Mouse (Mus musculus) lung, postnatal 10 days (tissue): ENCODE measurements around the gene Dyrk1a.

Experiments used
- DNase-seq: peaks from one replicate; pipeline ENCODE4 v3.0.0; 2021

Gene Dyrk1a

DNA sequence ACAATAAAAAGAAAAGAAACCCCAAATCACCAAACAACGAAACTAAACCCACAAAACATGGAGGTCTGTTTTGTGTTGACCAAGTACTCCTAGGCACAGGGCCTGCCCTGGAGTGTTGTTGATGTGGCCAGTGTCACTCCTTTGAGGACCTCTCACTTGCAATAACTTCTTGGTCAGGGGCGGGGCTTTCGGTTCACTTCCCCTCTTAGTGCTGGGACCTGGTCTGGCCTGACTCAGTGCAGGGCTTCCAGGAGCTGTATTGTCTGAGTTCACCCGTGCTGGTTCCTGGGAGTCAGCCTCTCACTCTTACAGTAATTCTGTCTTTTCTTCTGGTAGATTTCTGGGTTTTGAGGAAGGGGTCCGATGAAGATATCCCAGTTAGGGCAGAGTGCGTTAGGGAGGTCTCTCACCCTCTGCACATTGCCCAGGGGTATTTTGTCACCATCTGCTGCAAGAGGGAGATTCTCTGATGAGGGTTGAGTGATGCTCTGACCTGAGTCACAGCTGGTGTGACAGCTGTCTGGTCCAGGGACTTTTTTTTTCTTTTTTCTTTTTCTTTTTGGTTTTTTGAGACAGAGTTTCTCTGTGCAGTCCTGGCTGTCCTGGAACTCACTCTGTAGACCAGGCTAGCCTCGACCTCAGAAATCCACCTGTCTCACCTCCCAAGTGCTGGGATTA is 150.8 kb downstream of the Dyrk1a start:
- no peak for DNase-seq

GRCm38 (mm10) chr16:94721549-94722006 is 151.8 kb downstream of the Dyrk1a start:
- no peak for DNase-seq

DNA sequence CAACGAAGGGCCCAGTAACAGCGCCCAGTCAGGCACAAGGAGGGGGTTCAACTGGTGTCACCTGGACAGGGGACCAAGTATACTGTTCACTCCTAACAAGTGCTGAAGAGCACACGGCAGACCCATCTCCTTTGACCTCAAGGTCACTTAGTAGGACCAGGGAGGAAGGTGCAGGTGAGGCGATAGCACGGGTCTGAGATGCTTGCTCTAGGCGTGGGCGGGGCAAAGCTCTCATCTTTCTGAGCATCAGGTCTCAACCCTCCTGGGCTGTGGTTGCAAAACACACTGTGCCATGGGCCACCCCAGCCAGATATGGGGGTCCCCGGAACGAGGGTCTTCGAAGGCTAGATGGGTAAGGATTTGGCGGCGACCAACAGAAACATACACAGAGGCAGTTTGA is 153.1 kb downstream of the Dyrk1a start:
- DNase-seq, result no peak

GRCm38 (mm10) chr16:94724061-94724596 is 154.3 kb downstream of the Dyrk1a start:
- DNase-seq, result peak; percentile 84

DNA sequence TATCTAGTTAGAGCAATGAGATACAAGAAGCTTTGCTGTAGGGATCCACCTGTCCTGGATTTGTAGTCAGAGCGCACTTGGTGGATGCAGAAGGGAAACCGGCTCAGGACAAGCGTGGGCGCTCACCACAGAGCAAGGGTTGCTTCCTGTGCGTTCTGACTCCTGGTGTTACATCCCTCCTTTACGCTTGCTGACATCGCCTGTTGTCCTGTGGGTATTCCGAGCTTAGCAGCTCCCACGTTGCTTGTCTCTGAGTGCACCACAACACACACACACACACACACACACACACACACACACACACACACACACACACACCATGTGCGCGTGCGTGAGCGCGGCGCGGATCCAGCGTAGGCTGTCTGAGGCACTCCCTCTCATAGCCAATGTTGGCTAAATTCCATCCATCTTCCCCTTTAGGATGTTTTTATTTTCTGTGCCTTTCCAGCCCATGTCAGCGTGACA is 155.0 kb downstream of the Dyrk1a start:
- peak; percentile 33 for DNase-seq

DNA sequence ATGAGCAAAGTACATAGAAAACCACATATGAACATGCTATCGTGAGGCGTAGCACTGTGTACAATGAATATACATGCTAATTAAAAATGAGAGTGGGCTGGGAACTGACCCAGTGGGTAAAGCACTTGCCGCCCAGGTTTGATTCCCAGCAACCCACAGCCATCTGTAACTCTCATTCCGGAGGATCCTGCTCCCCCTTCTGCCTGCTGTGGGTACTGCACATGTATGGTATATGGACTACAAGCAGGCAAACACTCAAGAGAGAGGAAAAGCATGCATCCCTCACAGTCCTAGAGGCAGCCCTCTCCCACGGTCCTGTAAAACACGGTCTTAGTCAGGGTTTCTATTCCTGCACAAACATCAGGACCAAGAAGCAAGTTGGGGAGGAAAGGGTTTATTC is 159.4 kb downstream of the Dyrk1a start:
- DNase-seq, result no peak

DNA sequence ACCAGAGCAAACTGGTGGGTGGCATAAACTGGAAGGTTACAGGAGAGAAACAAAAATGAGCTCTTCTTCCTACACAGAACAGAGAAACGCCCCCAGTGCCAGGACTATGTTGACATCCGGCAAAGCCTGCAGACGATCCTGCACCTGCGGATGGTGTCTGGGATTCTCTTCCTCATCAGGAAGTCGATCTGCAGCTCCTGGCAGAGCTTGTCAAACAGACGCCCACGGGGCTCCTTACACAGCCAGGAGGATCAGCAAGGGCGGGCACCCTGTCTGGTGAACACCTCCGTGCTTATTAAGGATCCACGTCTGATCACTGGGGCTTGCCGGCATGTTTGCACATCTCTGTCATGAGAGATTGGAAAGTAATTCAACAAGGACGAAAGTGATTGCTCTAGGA is 161.2 kb downstream of the Dyrk1a start:
- DNase-seq, result no peak

GRCm38 (mm10) chr16:94735472-94735871 is 165.7 kb downstream of the Dyrk1a start:
- no peak for DNase-seq

- no peak for DNase-seq
Measured at GRCm38 (mm10) chr16:94736462-94737358, 166.9 kb downstream of the Dyrk1a start.

GRCm38 (mm10) chr16:94737359-94737687 is 167.5 kb downstream of the Dyrk1a start:
- no peak for DNase-seq

- DNase-seq, result peak; percentile 74
Measured at GRCm38 (mm10) chr16:94743853-94744501, 174.2 kb downstream of the Dyrk1a start.

DNA sequence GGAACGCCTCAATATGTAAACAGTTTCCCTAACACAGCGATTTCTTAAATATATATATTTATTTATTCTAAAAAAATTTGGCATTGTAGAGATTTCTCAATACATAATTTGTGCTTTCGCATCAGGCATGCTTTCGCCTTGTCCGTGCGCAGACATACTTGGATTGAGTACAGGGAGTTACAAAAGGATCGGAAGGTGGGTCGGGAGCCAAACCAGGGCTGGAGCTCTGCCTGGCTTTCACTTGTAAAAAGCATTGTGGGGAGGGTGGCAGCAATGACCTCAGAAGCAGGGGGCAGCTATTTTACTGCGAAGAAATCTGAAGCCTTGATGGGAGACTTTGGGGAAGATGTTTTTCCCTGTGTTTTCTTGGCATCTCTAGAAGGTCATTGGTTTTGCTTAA is 175.2 kb downstream of the Dyrk1a start:
- peak; percentile 58 for DNase-seq
